Mouse (Mus musculus) ovary, adult 18-20 months (tissue): Measurements from ENCODE around the gene Trir.

Source experiments
- DNase-seq: peaks from one replicate; pipeline ENCODE4 v3.0.0; 2022; ENCODE audit warnings: low spot score, mixed read lengths

The Trir gene

DNA sequence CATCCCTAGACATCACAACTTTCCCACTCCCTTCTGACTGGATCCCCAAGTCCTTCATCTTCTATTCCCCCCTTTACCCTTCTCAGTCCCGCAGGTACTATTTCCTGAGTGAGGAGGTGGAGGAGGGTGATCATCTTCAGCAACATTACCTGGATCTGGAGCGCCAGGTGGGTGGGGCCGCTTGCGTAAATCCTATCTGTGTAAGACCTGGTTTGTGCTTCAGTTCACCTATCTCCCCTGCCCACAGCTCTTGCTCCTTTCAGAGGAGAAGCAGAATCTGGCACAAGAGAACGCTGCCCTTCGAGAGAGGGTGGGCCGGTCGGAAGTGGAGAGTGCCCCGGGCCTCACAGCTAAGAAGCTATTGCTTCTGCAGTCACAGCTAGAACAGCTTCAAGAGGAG, 32.2 kb upstream of the Trir start:
- DNase-seq, result no peak

DNA sequence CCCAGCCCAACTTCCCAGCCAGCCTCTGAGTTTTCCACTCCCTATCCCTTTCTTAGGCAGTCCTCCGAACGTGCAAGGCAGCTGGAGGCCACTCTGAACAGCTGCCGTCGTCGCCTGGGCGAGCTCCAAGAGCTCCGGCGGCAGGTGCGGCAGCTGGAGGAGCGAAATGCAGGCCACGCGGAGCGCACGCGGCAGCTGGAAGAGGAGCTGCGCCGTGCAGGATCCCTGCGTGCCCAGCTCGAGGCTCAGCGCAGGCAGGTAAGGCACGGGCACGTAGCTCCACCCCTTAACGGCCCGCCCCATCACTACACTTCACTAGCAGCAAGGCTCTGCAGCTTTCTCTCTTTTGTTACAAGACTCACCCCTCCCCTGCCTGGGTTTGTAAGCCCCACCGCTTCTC, 30.9 kb upstream of the Trir start:
- DNase-seq, result no peak

DNA sequence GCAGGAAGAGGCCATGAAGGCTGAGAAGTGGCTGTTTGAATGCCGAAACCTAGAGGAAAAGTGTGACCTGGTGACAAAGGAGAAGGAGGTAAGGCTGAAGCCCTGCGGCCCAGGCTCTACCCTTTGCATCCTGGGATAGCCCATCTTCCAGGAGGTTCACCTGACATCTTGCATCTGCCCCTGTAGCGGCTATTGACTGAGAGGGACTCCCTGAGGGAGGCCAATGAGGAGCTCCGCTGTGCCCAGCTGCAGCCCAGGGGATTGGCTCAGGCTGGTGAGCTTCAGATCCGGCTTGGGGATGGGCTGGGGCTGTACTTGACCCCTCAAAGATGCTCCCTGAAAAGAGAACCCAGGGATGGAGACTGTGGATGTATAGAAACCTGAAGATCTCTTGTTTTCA, 29.6 kb upstream of the Trir start:
- DNase-seq, result no peak

DNA sequence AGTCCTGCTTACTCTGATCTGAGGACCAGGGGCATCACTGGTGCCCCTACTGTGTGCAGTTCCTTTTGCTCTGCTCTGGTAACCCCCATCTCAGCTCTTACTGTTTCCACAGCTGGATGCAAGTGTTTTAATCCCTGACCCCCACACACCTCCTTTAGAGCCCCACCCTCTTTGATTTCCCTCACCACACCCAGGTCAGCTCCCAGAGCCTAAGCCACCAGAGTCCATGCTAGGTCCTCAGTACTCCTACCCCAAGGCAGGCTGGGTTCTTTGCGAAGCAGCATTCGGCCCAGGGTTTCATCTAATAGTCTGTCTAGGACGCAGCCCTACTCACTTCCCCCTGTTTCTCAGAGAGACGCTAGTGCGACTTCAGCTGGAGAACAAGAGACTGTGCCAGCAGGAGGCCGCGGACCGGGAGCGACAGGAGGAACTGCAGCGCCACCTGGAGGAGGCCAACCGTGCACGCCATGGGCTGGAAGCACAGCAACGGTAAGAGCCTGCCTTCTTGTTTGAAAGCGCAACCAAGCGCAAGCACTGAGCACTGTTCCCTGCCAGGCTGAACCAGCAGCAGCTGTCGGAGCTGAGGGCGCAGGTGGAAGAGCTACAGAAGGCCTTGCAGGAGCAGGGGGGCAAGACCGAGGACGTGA, 28.9 kb upstream of the Trir start:
- peak; percentile 69 for DNase-seq

DNA sequence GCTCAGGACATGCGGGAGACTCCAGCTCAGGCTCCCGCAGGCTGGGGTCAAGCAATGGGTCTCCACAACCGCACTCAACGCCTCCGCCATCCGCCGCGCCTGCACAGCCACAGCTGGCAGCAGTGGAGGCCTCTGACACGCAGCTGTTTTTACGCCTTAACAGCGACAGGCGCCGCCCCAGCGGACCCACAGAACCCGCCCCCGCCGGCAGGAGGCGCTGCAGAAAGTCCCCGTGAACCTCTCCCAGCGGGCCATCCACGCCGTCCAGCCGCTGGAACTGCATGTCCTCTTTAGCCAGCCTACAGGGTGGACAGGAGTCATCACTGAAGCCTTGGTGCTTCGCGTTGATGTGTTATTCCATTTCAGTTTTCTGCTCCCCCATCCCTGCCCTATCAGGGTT, 18.9 kb upstream of the Trir start:
- no peak for DNase-seq

DNA sequence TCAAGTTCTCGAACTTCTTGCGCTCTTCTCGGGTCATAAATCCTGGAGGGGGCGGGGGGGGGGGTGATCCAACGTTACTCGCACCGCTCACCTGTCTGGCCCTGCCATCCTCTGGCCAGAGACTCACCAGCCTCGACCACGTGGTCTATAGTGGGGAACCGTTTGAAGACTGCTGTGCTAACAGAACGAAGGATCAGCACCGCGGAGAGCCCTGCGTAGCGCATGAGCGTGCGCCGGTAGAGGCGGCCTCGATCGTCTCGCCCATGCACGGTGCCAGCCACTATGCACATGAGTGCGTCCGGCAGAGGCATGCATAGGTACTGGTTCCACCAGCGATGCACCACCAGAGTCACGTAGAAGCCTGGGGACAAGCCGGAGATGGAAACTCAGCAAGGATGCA, 15.4 kb upstream of the Trir start:
- DNase-seq, result no peak

DNA sequence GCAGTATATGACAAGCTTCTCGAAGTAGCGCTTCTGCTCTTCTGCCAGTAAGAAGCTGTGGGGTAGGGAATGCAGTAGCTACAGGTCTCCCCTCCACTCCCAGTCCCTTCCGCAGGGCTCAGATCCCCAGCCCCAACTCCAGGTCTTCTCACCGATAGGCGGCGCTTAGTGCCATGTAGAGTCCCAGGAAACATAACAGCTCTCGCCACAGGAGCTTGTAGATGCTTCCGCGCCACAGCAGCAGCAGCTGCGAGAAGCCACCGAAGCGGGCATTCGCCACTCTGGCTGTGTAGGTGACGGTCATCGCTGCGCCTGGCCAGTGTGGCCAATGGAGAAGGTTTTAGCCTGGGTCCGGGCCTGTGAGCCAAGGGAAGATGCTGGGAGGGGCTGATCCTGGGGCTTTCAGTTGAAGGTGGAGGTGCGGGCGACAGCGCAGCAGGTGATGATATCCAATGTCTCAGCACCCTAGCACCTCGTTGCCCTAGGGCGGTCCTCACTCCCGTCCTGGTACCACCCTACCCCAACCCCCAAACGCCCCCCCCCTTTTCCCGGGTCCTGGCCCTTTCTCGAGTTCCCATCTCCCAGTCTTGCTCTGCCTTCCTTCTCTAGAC, 13.3 kb upstream of the Trir start:
- no peak for DNase-seq

DNA sequence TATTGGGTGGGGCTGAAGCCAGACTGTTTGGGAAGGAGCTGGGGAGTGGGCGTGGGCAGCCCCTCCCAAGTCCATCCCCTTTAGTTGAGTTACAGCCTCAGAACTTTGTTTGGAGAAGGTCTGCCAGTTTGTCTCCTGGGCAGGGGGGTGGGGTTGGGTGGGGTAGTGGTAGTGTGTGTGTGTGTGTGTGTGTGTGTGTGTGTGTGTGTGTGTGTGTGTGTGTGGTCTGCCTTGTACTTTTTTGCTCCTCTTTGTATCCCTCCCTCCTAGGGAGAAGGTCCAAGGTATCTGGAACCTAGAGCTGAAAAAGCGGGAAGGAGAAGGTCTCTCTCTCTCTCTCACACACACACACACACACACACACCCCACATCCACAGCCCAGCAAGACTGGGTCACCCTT, 12.2 kb upstream of the Trir start, which contains the start of gene Best2:
Best2 (minus strand) TSS at position 101 of the 400 bp plus-strand sequence.
- no peak for DNase-seq

DNA sequence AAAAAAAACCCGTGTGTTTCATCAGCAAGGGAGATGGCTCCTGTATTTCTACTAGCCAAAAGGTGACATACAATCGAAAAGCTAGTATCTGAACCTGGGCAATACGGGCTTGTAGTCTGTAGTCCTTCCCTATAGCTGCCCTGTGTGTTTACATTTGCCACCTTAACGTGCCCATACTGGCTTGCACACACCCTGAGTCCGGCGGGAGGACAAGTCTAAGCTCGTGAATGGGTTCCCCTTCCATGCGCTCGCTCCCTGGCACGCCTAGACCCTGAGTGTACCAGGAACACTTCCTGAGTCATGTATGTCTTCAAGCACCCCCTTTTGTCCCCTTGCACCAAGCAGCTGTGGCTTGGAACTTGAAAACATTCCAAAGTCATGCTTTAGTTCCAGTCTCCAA, 9.9 kb upstream of the Trir start:
- no peak for DNase-seq

DNA sequence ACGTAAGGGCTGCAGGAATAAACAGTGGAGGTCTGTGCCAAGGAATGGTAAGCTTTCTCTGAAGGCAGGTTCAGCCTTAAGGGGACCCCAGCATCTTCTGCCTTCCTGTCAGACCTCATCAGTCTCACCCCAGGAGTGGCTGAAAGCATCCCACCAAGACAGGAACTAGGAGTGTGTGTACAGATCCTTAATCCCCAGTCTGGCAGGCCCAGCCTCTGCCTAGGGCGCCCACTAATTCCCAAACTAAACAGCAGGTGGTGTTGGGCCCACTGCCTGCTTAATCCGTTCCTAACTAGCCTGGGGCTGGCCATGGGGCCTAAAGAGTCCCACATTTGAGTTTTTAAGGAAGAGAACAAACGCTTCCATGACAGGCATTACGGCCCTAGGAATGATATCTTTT, 9.4 kb upstream of the Trir start:
- DNase-seq, result no peak

DNA sequence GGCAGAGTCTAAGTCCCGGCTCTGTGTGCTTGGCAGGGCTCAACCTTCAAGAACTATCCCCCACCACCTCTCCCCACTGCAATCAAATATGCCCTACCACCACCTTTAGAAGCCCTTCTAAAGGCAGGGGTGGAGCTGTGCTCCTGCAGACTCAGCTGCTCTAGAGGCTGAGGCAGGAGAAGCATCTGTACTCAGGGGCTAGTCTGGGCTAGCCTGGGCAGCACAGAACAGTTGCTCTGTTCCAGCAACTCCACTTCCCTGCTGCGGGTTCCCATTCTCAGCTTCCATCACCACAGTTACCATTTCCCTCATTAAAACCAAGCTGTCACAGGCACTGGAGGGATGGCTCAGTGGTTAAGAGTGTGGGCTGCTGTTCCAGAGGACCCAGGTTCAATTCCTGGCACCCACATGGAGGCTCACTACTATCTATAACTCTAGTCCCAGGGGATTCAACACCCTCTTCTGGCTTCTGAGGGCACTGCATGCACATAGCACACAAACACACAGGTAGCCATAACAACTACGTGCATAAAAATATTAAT, 5.0 kb upstream of the Trir start:
- DNase-seq, result no peak

DNA sequence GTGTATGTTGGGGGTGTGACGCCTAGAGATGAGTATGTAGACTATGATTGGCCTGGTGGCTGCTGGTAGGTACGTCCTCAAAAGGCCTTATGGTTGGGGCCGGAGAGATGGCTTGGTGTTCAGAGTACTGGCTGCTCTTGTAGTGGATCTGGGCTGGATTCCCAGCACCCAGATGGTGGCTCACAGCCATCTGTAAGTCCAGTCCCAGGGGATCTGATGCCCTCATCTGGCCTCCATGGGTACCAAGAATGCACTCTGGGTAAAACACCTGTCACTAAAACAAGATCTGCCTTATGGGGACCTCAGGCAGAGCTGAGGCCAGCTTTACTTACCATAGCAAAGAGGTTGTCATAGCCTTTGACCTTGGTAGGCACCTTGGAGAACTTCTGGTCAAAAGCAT, 2.8 kb upstream of the Trir start:
- DNase-seq, result no peak

DNA sequence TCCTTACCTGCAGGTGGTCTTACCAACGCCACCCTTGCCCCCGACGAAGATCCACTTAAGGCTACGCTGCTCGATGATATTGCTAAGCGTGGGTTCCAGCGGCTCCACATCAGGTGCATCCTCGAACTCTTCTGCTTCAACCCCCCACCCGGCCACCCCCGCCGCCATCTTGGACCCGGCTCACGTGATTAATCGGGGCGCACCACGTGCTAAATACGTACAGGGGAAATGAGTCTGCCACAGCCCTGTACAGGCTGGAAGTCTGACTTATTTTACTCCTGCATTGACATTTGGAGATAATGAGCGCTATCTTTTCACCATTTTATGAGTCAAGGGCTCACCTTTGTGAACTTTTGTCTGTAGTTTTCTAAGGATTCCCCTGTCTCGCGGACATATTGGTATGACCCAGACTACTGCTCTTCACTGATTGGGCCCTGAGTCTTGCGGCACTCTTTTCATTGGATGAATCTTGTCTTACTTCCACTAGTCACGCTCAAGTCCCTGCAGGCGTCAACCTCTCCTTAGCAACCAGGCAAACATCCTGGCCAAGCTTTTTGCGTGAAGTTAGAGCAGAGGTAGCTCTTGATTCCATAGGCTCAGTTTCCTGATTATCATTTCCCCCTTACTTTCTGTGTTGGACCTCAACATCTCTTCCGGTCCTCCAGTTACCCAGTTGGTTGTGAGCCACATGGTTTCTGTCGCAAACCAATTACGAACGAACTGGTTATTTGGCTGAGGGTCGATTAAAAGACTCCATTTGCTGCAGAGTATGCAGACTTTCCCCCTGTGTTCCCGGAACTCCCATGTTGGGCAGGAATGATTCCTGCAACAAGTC, 1.3 kb upstream of the Trir start, which contains the start of gene Asna1:
Asna1 (minus strand) TSS at position 184 of the 835 bp plus-strand sequence.
- DNase-seq, result peak; percentile 73

DNA sequence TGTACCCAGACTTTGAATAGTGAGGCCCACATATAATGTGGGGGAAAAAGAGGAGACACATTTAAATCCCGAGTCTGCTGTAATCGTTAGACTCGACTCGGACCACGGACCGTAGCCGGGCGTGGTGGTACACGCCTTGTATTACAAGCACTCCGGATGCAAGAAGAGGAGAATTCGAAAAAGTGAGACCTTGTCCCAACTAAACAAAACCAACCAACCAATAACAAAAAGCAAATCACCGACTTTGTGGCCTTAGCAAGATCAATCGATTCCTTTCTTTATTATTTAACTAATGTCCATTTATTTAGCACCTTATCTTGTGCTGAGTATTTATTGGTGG, 863 bp downstream of the Trir start:
- no peak for DNase-seq

DNA sequence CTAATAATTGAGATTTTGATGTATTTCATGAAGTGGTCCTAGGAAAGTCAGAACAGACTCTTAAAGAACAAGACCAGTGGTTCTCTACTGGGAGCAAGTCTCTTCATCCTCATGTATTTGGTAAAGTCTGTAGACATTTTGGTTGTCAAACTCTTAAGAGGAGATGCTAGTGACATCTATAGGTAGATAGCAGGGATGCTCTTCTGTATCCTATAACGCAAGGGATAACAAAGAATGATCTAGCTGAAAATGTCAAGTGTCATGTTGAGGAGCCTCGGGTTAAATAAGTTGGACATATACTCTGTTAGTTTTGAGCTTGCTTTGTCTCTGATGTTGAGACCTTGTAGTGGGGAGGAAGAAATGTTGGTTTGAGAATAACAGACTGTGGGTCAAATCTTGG, 1.3 kb downstream of the Trir start:
- no peak for DNase-seq

DNA sequence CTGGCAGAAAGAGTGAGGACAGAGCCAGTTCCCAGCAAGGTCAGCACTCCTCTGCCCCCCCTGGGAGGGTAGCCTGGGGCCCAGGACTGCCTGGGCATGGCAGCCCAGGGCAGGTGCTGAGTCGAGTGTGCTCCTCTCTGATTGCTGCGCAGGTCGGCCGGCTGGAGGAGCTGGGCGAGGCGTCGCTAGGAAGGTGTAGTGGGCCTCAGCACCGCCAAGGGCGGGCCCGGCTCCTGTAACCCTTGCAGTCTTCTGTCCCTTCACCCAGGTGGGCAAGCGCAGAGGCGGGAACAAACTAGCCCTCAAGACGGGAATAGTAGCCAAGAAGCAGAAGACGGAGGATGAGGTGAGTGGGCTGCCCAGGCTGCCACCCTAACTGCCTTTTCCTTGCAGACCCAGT, 2.6 kb downstream of the Trir start:
- DNase-seq, result no peak

DNA sequence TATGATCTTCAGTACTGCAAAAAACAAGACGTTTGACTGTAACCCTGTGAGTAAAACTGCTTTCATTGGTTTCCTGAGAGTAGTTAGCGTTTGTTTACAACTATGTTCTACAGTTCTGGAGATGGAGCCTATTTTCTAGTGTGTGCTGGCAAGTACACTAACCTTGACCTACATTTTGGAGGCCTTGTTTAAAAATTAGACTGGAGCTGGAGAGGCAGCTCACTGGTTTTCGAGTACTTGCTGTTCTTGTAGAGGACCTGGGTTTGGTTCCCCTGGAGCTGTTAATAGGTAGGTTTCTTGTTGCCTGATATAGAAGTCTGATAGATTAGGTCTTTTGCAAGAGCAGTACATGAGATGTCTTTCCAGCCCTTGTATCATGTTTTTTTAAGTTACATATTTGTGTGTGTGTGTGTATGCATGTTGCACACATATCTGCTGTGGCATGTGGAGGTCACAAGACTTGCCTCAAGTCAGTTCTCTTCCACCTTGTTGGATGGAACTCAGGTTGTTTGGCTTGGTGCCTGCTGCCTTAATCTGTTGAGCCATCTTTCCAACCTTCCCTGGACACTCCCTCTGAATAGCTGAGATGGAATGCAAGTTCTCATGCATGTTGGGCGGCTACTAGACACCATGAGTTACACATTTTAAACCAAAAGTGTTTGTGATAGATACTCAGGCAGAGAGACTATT, 6.1 kb downstream of the Trir start:
- DNase-seq, result no peak

DNA sequence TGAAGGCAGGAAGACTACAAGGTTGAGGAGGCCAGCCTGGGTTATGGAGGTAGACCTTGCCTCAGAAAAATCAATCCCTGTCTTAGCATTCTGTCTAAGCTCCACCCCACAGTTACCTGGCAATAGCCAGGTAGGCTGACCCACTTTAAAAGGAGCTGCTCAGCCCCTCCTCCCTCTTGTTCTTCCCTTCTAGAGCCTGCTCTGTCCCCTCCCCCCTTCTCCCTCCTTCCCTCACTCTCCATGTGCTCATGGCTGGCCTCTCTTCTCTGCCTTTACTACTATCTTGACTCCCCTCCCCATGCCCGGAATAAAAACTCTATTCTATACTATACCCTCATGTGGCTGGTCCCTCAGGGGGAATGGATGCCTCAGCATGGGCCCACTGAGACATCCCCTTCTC, 7.2 kb downstream of the Trir start:
- DNase-seq, result no peak

DNA sequence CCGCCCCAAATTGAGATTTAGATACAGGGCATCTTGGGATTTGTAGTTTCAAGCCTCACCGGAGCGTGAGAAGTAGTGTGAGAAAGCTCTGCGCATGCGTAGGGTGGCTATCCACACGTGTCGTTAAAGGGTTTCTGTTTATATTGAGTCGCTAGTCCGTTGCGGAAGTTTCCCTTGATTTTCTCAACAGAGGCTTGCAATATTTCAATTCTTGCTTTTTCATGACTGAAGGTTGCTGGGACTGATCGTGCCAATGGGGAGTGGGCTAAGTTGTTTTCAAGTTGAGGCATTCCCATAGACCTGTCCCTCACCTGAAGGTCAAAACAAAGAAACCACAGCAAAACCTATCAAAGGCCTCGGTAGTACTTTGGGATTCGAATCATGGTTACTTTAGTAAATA, 8.1 kb downstream of the Trir start:
- DNase-seq, result peak; percentile 66

DNA sequence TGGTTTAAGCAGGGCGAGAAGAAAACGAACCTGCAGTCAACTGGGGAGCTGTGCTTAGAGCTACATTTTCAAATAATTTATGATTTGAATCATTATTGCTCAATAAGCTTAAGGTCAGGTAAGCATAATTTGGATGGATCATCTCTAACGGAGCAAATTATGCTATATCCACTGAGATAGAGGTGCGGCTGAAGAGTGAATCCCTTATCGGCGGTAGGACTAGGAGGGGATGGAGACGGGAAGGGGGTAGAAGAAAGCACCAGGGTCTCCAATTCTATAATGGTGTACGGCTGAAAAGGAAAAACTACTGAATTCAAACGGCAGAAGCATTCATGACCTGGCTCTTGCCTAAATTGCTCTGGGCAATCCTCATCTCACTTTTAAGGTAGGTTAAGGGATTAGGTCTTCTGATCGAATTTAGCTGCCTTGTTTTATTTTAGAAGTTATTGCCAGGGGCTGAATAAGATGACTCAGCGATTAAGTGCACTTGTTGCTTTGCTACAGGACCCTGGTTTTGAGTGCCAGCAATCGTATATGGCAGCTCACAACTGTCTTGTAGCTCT, 8.6 kb downstream of the Trir start:
- DNase-seq, result no peak

DNA sequence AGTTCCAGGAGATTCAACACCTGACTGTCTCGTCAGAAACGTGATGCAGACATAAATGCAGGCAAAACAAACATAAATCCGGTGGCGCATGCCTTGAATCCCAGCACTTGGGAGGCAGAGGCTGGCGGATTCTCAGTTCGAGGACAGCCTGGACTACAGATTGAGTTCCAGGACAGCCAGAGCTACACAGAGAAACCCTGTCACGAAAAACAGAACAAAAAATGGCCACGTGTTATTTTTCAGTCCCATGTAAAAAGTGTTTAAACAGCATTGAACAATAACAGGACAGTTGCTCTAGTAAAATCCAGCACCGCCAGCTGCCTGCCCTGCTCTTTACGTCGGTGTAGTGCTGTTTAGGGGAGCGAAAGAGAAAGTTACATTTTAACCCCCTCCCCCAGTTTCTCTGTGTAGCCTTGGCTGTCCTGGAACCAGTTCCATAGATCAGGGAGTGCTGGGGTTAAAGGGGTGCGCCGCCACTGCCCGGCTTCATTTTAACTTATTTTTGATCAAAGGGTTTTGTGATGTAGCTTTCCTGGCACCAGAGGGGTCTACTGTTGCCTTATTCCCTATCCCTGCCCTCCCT, 9.2 kb downstream of the Trir start:
- no peak for DNase-seq

DNA sequence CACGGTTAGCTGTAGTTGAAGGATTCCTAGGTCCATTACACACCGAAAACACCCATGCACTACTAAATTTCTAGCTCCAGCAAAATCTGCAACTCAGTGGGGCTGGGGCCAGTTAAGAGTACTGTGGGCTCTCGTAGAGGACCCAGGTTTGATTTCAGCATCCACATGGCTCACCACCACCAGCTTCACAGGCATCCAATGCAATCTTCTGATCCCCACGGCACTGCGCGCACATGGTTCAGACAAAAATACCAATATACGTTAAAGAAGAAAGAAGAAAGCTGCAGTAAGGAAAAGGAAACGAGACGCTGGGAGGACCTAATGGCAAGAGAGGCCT, 9.7 kb downstream of the Trir start:
- no peak for DNase-seq
